Mouse (Mus musculus) hindbrain, embryonic 14.5 days (tissue): ENCODE measurements at regions not wholly inside any gene's neighbourhood (a gene's known extent, or its start where the extent isn't known, plus 50 kb on each side); places are given as distances from the start of the nearest gene placed in this dataset.
A peak's percentile ranks its signal among the peaks of the same experiment; 100 is the strongest.

Experiments
- ATAC-seq: fragments of 200-750 bp; cut with Nextera tagmentation; 2 replicates; pipeline ENCODE4 v1.8.0; 2017; ENCODE audit warnings: moderate number of reproducible peaks, mild to moderate bottlenecking, moderate TSS enrichment, moderate library complexity; ENCODE audit not compliant: low FRiP score
- DNase-seq: peaks from one replicate; pipeline ENCODE4 v3.0.0-alpha.2; 2015; ENCODE audit warnings: low spot score
- H3K27ac ChIP-seq: fragments of 300-500 bp; sonication (generic); 2 replicates; pipeline ENCODE4 v1.5.1; 2014; ENCODE audit warnings: mild to moderate bottlenecking, moderate library complexity
- H3K27me3 ChIP-seq: fragments of 300-500 bp; sonication (generic); 2 replicates; pipeline ENCODE4 v1.6.1; 2014; ENCODE audit warnings: mild to moderate bottlenecking, low read length, mixed read lengths; ENCODE audit not compliant: control insufficient read depth, insufficient read depth
- H3K36me3 ChIP-seq: fragments of 300-500 bp; sonication (generic); replicated peaks from 2 replicates; pipeline ENCODE4 v1.6.1; 2014; ENCODE audit not compliant: control insufficient read depth, insufficient read depth
- H3K4me1 ChIP-seq: fragments of 300-500 bp; sonication (generic); replicated peaks from 2 replicates; pipeline ENCODE4 v1.6.1; 2014; ENCODE audit warnings: antibody characterized with exemption, low read length, mixed read lengths; ENCODE audit not compliant: control insufficient read depth, insufficient read depth
- H3K4me2 ChIP-seq: fragments of 300-500 bp; sonication (generic); replicated peaks from 2 replicates; pipeline ENCODE4 v1.6.1; 2014; ENCODE audit warnings: mild to moderate bottlenecking, moderate library complexity
- H3K4me3 ChIP-seq: fragments of 300-500 bp; sonication (generic); replicated peaks from 2 replicates; pipeline ENCODE4 v1.5.1; 2014; ENCODE audit warnings: mild to moderate bottlenecking, low read length
- H3K9ac ChIP-seq: fragments of 300-500 bp; sonication (generic); 2 replicates; pipeline ENCODE4 v1.6.1; 2014
- H3K9me3 ChIP-seq: fragments of 300-500 bp; sonication (generic); 2 replicates; pipeline ENCODE4 v1.6.1; 2016; ENCODE audit warnings: low read length; ENCODE audit not compliant: control insufficient read depth
- WGBS: fragments of 180-500 bp; shearing (Covaris S2); extraction: QIAGEN DNeasy Blood & Tissue Kit; methylation state at CpG from one replicate; pipeline ENCODE4 v1.1.7; 2014; 5-methylcytosine and 5-hydroxymethylcytosine counted together

DNA sequence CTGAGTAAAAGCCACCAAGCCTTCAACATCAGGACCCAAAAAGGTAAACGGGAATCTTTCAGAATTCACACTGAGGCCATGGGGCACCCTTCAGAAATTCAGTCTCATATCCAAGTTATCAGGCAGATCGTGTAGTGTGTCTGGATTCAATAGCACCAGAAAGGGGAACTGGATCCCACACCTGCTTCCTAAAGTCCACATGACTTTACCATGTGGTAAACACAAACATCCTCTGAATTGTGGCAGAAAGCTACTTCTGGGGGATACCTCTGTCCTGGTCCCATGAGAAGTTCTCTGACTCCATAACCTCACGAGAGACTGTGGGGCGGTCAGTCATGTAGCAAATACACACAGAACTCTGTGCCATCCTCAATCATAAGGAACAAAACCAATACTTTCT lies 313.4 kb downstream of the Agtpbp1 start:
- DNase-seq (no peak), ATAC-seq (no peak)
- Histone ChIP-seq H3K9me3 (no peaks in the 10 kb centered on the region), H3K27me3 (no peaks in the 10 kb centered on the region), H3K4me1 (no peaks in the 10 kb centered on the region), H3K27ac (no peak overlapping the region), H3K9ac (no peak overlapping the region), H3K4me3 (no peak overlapping the region), H3K36me3 (no peaks in the 10 kb centered on the region), H3K4me2 (no peak overlapping the region)
- WGBS: 92% methylated on average over 4 of the region's 4 CpGs

- Histone ChIP-seq H3K4me1 (no peaks in the 10 kb centered on the region), H3K27ac (no peak overlapping the region), H3K4me2 (no peak overlapping the region), H3K36me3 (no peaks in the 10 kb centered on the region), H3K9ac (no peak overlapping the region), H3K4me3 (no peak overlapping the region), H3K27me3 (no peaks in the 10 kb centered on the region), H3K9me3 (no peaks in the 10 kb centered on the region)
- no peak for DNase-seq
- ATAC-seq: no peak
- WGBS: 82% methylated on average over 4 of the region's 4 CpGs
Measured at GRCm38 (mm10) chr13:59266854-59267253, 318.2 kb downstream of the Agtpbp1 start.

GRCm38 (mm10) chr13:59264126-59264525 lies 320.9 kb downstream of the Agtpbp1 start:
- H3K4me3 ChIP-seq: no peak overlapping the region
- DNase-seq (no peak), ATAC-seq (no peak)
- H3K9ac ChIP-seq: no peak overlapping the region
- H3K27me3 ChIP-seq: no peaks in the 10 kb centered on the region
- no peak overlapping the region for H3K4me2 ChIP-seq
- H3K27ac ChIP-seq: no peak overlapping the region
- no peaks in the 10 kb centered on the region for H3K36me3 ChIP-seq
- no peaks in the 10 kb centered on the region for H3K9me3 ChIP-seq
- H3K4me1 ChIP-seq: no peaks in the 10 kb centered on the region
- 84% methylated on average over 11 of the region's 11 CpGs for WGBS

- WGBS: 77% methylated on average over 3 of the region's 3 CpGs
- no peaks in the 10 kb centered on the region for H3K4me1 ChIP-seq
- ATAC-seq (no peak), DNase-seq (no peak)
- no peaks in the 10 kb centered on the region for H3K27me3 ChIP-seq
- no peaks in the 10 kb centered on the region for H3K9me3 ChIP-seq
- no peak overlapping the region for H3K9ac ChIP-seq
- no peak overlapping the region for H3K4me3 ChIP-seq
- no peak overlapping the region for H3K4me2 ChIP-seq
- H3K27ac ChIP-seq: no peak overlapping the region
- no peaks in the 10 kb centered on the region for H3K36me3 ChIP-seq
Measured at GRCm38 (mm10) chr13:59261924-59262323, 323.1 kb downstream of the Agtpbp1 start.

- no peak overlapping the region for H3K4me2 ChIP-seq
- no peak for ATAC-seq
Measured at GRCm38 (mm10) chr13:59255798-59256435, 329.1 kb downstream of the Agtpbp1 start.

GRCm38 (mm10) chr13:59253667-59254558 lies 331.1 kb downstream of the Agtpbp1 start:
- Histone ChIP-seq H3K4me3 (no peak overlapping the region), H3K9ac (no peak overlapping the region), H3K27me3 (no peaks in the 10 kb centered on the region), H3K4me2 (no peak overlapping the region), H3K9me3 (no peaks in the 10 kb centered on the region), H3K27ac (no peak overlapping the region), H3K4me1 (peaks cover 16% of the 10 kb centered on the region), H3K36me3 (no peaks in the 10 kb centered on the region)
- ATAC-seq: no peak
- WGBS: 72% methylated on average over 13 of the region's 13 CpGs
- no peak for DNase-seq

More at GRCm38 (mm10) chr13:59255798-59256435, 329.1 kb downstream of the Agtpbp1 start:
- 30% methylated on average over 12 of the region's 12 CpGs for whole genome bisulfite sequencing
- peaks cover 13% of the 10 kb centered on the region for H3K4me1 ChIP-seq
- no peak overlapping the region for H3K9ac ChIP-seq
- H3K27me3 ChIP-seq: no peaks in the 10 kb centered on the region
- H3K4me3 ChIP-seq: no peak overlapping the region
- no peaks in the 10 kb centered on the region for H3K36me3 ChIP-seq
- H3K27ac ChIP-seq: no peak overlapping the region
- no peaks in the 10 kb centered on the region for H3K9me3 ChIP-seq
- DNase-seq: no peak

DNA sequence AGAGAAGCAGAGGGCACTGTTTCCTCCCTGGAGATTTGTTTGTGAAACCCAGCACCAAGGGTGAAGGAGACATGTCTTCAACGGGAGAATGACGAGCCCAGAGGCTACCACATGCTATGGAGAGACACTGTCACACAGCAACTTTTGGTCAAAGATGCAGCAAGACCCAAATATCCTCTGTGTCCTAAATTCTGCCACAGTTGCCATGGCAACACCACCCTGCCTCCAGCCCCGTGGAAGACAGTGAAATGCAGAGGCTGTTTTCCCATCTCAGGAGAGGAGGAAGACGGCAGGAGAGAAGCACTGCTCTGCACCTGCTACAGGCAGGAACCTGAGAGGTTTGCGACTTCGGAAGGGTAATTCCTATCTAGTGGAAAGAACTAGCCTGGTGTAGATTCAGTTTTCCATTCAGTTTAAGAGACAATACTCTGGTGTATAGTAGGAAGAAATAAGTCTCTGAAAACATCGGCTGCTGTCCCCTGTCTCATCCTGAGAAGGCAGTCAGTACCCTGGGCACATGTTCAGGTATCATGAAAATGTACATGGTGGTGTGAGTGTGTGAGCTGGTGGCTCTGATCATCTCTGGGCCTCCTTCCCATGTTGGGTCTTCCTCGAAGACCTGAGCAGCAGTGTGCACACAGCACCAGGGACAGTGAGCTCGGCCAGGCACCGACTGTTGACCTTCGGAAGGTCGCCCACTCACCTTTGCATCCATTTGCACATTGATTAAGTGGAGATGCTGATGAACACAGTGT lies 333.6 kb downstream of the Agtpbp1 start:
- no peaks in the 10 kb centered on the region for H3K9me3 ChIP-seq
- no peak overlapping the region for H3K4me2 ChIP-seq
- no peak overlapping the region for H3K9ac ChIP-seq
- WGBS: 46% methylated on average over 12 of the region's 12 CpGs
- no peak overlapping the region for H3K4me3 ChIP-seq
- ATAC-seq: peak; percentile 60; the same call in 1 of the 2 replicates
- peaks cover 18% of the 10 kb centered on the region for H3K4me1 ChIP-seq
- H3K27ac ChIP-seq: peak overlapping the region; percentile 28; the same call in 1 of the 2 replicates
- no peaks in the 10 kb centered on the region for H3K27me3 ChIP-seq
- peak; percentile 71 for DNase-seq
- no peaks in the 10 kb centered on the region for H3K36me3 ChIP-seq

DNA sequence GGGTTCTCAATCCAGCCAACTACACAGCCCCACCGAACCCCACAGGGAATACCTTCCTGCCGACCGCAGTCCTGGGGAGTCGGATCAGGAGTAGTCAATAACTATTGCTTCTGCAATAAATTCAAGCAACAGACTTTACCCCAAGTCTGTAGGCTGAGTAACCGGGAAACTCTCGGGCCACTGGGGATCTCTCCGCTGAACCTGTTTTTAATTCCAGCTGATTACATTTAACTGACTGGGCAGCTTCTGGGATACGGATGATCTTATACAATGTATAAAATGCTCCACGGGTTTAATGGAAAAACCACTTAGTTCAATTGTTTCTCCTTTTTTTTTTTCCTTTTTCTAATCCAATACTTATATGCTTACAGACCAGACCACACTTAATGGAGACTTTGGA lies 336.6 kb downstream of the Agtpbp1 start:
- no peak for ATAC-seq
- WGBS: 77% methylated on average over 9 of the region's 9 CpGs
- no peak overlapping the region for H3K9ac ChIP-seq

GRCm38 (mm10) chr13:59246984-59247537 lies 338.0 kb downstream of the Agtpbp1 start:
- DNase-seq (no peak), ATAC-seq (no peak)
- H3K9me3 ChIP-seq: no peaks in the 10 kb centered on the region
- 88% methylated on average over 7 of the region's 7 CpGs for WGBS
- peaks cover 16% of the 10 kb centered on the region for H3K4me1 ChIP-seq
- no peak overlapping the region for H3K9ac ChIP-seq
- no peak overlapping the region for H3K4me2 ChIP-seq
- no peaks in the 10 kb centered on the region for H3K36me3 ChIP-seq
- no peak overlapping the region for H3K27ac ChIP-seq
- H3K27me3 ChIP-seq: no peaks in the 10 kb centered on the region
- H3K4me3 ChIP-seq: no peak overlapping the region

More for the DNA sequence above, 336.6 kb downstream of the Agtpbp1 start:
- Histone ChIP-seq H3K27me3 (no peaks in the 10 kb centered on the region), H3K27ac (no peak overlapping the region), H3K4me1 (peaks cover 18% of the 10 kb centered on the region), H3K36me3 (no peaks in the 10 kb centered on the region), H3K9me3 (no peaks in the 10 kb centered on the region), H3K4me3 (no peak overlapping the region), H3K4me2 (no peak overlapping the region)
- DNase-seq: no peak
